Mouse (Mus musculus) layer of hippocampus, postnatal 36 days (tissue): Measurements from ENCODE around the gene Cdk5. TPM values are rescaled to one million over a fixed set of nuclear protein-coding genes. Genes with fewer than 3 reads are reported as not detected.
A peak's percentile ranks its signal among the peaks of the same experiment; 100 is the strongest.
"Not testable (repeated sequence)": the region's sequence is repeated elsewhere in the genome, so short reads cannot be mapped to it uniquely, and the experiment has no call there.

ENCODE experiments used
- DNase-seq, 2 experiments: peaks; one replicate each; pipeline ENCODE4 v3.0.0; 2022
- total RNA-seq, 2 experiments: library from RNA; stranded (reverse); gene quantifications; 2 replicates each; pipeline ENCODE4 v1.2.3; 2021

Gene Cdk5
- total RNA-seq, 2 experiments from 2014 or later: 122 TPM

- DNase-seq: not testable (repeated sequence)
Observed at GRCm38 (mm10) chr5:24396254-24396653, 27.1 kb downstream of the Cdk5 start.

GRCm38 (mm10) chr5:24394165-24394894 is 29.0 kb downstream of the Cdk5 start:
- DNase-seq: peak; percentile 93 to 95

GRCm38 (mm10) chr5:24393392-24393997 is 29.8 kb downstream of the Cdk5 start, which contains the start of gene Abcb8:
Gene Abcb8, plus strand, starts transcription at chr5:24393663.
- peak; percentile 72 to 86 for DNase-seq

- DNase-seq: no peak
Observed at GRCm38 (mm10) chr5:24392724-24393123, 30.6 kb downstream of the Cdk5 start.

- DNase-seq: no peak
Observed at GRCm38 (mm10) chr5:24391864-24392263, 31.5 kb downstream of the Cdk5 start, which contains the start of gene Atg9b. Gene Atg9b, minus strand, starts transcription at chr5:24392143.

- no peak for DNase-seq
Observed at GRCm38 (mm10) chr5:24389658-24390020, 33.7 kb downstream of the Cdk5 start.

GRCm38 (mm10) chr5:24389011-24389657 is 34.2 kb downstream of the Cdk5 start:
- DNase-seq: no peak

GRCm38 (mm10) chr5:24388246-24388915 is 34.9 kb downstream of the Cdk5 start:
- DNase-seq: no peak

- peak; percentile 48 to 68 for DNase-seq
Observed at GRCm38 (mm10) chr5:24387264-24388241, 35.8 kb downstream of the Cdk5 start.

- DNase-seq: no peak
Observed at GRCm38 (mm10) chr5:24385887-24386550, 37.3 kb downstream of the Cdk5 start.

GRCm38 (mm10) chr5:24385374-24385773 is 38.0 kb downstream of the Cdk5 start:
- DNase-seq: no peak

- peak; percentile 33 to 36 for DNase-seq
Observed at GRCm38 (mm10) chr5:24384407-24384806, 38.9 kb downstream of the Cdk5 start.

- peak; percentile 87 to 89 for DNase-seq
Observed at GRCm38 (mm10) chr5:24383026-24383859, 40.1 kb downstream of the Cdk5 start.

- DNase-seq: no peak
Observed at GRCm38 (mm10) chr5:24381988-24382387, 41.3 kb downstream of the Cdk5 start.

GRCm38 (mm10) chr5:24381486-24381885 is 41.8 kb downstream of the Cdk5 start:
- no peak for DNase-seq

- DNase-seq: no peak
Observed at GRCm38 (mm10) chr5:24380499-24380898, 42.8 kb downstream of the Cdk5 start.

- no peak for DNase-seq
Observed at GRCm38 (mm10) chr5:24379501-24379900, 43.8 kb downstream of the Cdk5 start.

- no peak for DNase-seq
Observed at GRCm38 (mm10) chr5:24378700-24379099, 44.6 kb downstream of the Cdk5 start.

- DNase-seq: no peak
Observed at GRCm38 (mm10) chr5:24374666-24375328, 48.5 kb downstream of the Cdk5 start.

GRCm38 (mm10) chr5:24374216-24374615 is 49.1 kb downstream of the Cdk5 start:
- DNase-seq: no peak
